Mouse (Mus musculus) NIH3T3 (cell line): ENCODE data around the gene Sprtn.

Source experiments
- DNase-seq: peaks from one replicate; pipeline ENCODE4 v3.0.0-alpha.2; 2012; ENCODE audit warnings: low read depth

The Sprtn gene

GRCm38 (mm10) chr8:124903198-124903597, 5.5 kb downstream of the Sprtn start:
- DNase-seq, result no peak

GRCm38 (mm10) chr8:124905482-124905881, 7.8 kb downstream of the Sprtn start:
- DNase-seq, result no peak

- DNase-seq, result no peak
Measured at GRCm38 (mm10) chr8:124909936-124910335, 12.2 kb downstream of the Sprtn start.

GRCm38 (mm10) chr8:124910349-124910748, 12.7 kb downstream of the Sprtn start:
- DNase-seq, result no peak

- no peak for DNase-seq
Measured at GRCm38 (mm10) chr8:124911938-124912872, 14.5 kb downstream of the Sprtn start.

GRCm38 (mm10) chr8:124914061-124914460, 16.4 kb downstream of the Sprtn start:
- no peak for DNase-seq

- no peak for DNase-seq
Measured at GRCm38 (mm10) chr8:124917741-124918484, 20.2 kb downstream of the Sprtn start.

GRCm38 (mm10) chr8:124921369-124922279, 23.9 kb downstream of the Sprtn start:
- DNase-seq, result no peak

- peak; percentile 54 for DNase-seq
Measured at GRCm38 (mm10) chr8:124922490-124923089, 24.9 kb downstream of the Sprtn start.

GRCm38 (mm10) chr8:124923971-124924652, 26.4 kb downstream of the Sprtn start:
- DNase-seq, result no peak

- no peak for DNase-seq
Measured at GRCm38 (mm10) chr8:124925544-124926266, 28.0 kb downstream of the Sprtn start.

GRCm38 (mm10) chr8:124926351-124926771, 28.7 kb downstream of the Sprtn start:
- DNase-seq, result peak; percentile 99

- DNase-seq, result no peak
Measured at GRCm38 (mm10) chr8:124929006-124929405, 31.3 kb downstream of the Sprtn start.

- no peak for DNase-seq
Measured at GRCm38 (mm10) chr8:124930086-124930485, 32.4 kb downstream of the Sprtn start.

GRCm38 (mm10) chr8:124930649-124931048, 33.0 kb downstream of the Sprtn start:
- no peak for DNase-seq

GRCm38 (mm10) chr8:124932435-124932834, 34.7 kb downstream of the Sprtn start:
- DNase-seq, result no peak

GRCm38 (mm10) chr8:124935116-124935515, 37.4 kb downstream of the Sprtn start:
- no peak for DNase-seq

- DNase-seq, result no peak
Measured at GRCm38 (mm10) chr8:124936699-124937098, 39.0 kb downstream of the Sprtn start.

GRCm38 (mm10) chr8:124937293-124937692, 39.6 kb downstream of the Sprtn start:
- no peak for DNase-seq

- no peak for DNase-seq
Measured at GRCm38 (mm10) chr8:124943801-124944200, 46.1 kb downstream of the Sprtn start.
